Mouse (Mus musculus) stomach, postnatal 0 days (tissue): Measurements from ENCODE around the gene Pmpcb.

ENCODE experiments used
- CTCF ChIP-seq: IDR thresholded peaks from 2 replicates; pipeline ENCODE4 v1.5.1; 2016; ENCODE audit warnings: antibody characterized with exemption, low read depth, mild to moderate bottlenecking, moderate library complexity
- EP300 ChIP-seq: optimal IDR thresholded peaks from 2 replicates; pipeline ENCODE3; 2016; ENCODE audit warnings: antibody characterized with exemption

GRCm38 (mm10) chr5:21736046-21736445 is 895 bp upstream of the Pmpcb start:
- TF ChIP-seq EP300, result no peak
- no peak for TF ChIP-seq CTCF
